Mouse (Mus musculus) CH12.LX (cell line): ENCODE measurements at regions not wholly inside any gene's neighbourhood (a gene's known extent, or its start where the extent isn't known, plus 50 kb on each side); places are given as distances from the start of the nearest gene placed in this dataset.

Experiments
- USF2 ChIP-seq: conservative IDR thresholded peaks from 2 replicates; pipeline ENCODE4 v1.6.1; 2011; ENCODE audit warnings: low read depth, low read length, improper control_type of control experiment
- ZNF384 ChIP-seq: IDR thresholded peaks from 2 replicates; pipeline ENCODE4 v1.6.1; 2012; ENCODE audit warnings: low read depth, low read length, improper control_type of control experiment, inconsistent platforms

DNA sequence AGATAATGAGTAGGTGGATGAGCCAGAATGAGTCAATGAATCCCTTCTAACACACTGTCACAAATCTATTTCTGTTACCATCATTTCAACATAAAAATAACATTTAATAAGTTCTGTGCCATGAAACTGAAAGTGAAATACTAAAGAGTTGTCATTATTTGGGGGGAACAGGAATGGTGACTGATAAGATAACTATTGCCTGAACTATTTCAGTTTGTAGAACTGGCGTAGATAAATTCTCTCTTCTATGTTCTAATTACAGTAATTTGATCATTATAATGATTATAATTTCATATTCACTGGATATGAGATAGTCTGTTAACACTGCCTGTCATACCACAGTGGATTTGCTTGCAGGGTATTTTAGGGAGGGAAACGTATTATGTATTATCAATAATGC, 232.3 kb upstream of the Mpdz start:
- TF ChIP-seq USF2 (no peak), ZNF384 (no peak)
